Mouse (Mus musculus) layer of hippocampus, postnatal 14 days (tissue): Measurements from ENCODE around the gene Gsdmc4. TPM values are rescaled to one million over a fixed set of nuclear protein-coding genes. Genes with fewer than 3 reads are reported as not detected.
"Not testable (repeated sequence)": the region's sequence is repeated elsewhere in the genome, so short reads cannot be mapped to it uniquely, and the experiment has no call there.

Experiments used
- DNase-seq, 2 experiments: peaks; one replicate each; pipeline ENCODE4 v3.0.0; 2021 to 2022; ENCODE audit warnings: low spot score in 2 of 2, mixed read lengths in 1 of 2
- long read RNA-seq, 2 experiments: library from polyadenylated mRNA; stranded (forward); transcript quantifications; one replicate each; pipeline ENCODE4 v2.0.0; 2021
- total RNA-seq, 2 experiments: library from RNA; stranded (reverse); gene quantifications; 2 replicates each; pipeline ENCODE4 v1.2.3; 2021

Gsdmc4 gene
- total RNA-seq: not detected
- long read RNA-seq, experiment 1: 0 reads
- long read RNA-seq, experiment 2: 0 reads

DNA sequence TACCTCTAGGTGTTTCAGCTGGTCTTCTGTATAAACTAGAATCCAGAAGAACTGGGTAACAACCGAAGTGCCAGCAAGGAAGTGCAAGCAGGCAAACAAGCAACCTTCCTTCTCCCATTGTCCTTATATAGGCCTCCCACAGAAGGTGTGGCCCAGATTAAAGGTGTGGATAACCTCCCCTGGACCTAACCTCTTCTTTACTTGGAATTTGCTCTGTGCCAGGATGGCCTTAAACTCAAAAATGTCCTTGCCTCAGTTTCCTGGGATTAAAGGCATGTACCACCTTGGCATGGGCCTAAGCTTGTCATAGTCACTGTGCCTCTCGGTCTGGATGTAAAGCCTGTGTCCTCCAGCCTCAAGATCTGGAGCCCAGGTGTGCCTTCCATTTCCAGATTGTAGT is at the start of gene Gsdmc4:
Gsdmc4 (minus strand) TSS at position 101 of the 400 bp plus-strand sequence.
- DNase-seq: not testable (repeated sequence)

DNA sequence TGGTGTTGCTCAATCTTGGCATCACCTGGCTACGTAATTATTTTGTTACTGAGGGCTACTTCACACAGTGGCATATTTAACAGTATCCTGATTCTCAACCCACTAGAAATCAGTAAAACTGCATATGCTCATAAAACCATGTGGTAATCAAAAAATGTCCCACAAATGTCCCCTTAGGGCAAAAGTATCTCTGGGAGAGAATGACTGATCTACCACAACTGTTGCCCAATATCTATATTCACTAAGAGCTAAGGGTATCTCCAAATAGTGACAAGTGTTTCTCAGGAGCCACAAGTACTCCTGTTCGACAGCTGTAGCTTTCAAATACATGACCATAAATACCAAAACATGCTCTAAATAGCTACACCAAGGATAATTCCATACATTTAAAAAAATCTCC is 48.4 kb upstream of the Gsdmc4 start:
- DNase-seq: no peak

DNA sequence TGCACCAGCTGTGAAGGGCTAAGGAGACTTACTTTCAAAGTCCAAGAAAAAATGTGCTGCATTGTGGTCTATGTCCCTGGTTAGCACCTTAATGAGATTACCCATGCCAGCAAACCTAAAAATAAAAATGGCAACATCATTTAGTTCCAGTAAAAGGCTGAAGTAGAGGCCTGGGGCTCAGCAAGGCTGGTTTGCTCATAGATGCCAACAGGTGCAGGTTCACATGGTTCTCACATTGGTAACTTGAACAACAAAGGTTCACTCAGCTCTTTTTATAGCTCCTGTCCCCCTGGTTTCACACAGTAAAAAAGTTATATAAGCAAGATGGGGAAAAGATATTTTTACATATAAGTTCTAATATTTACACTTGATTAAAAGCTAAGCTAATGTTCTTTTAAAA is 45.5 kb upstream of the Gsdmc4 start:
- no peak for DNase-seq

DNA sequence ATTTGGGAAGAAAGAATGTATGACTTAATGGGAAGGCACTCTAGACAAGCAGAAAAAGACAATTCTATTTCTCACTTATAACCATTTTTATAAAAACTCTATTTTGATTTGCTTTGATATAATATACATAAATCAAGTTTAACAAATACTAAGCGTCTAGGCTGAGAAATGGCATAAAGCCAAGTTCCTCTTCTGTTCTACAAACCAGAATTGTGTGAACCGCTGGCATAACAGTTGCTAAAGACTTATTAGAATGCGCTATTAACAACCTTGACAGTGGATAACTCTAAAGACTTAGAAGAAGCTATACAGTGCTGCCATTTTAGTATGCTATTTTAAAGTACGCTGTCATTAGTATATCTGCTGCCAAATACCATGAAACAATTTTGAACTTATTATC is 41.2 kb upstream of the Gsdmc4 start:
- no peak for DNase-seq

- no peak for DNase-seq
These were observed 29.1 kb upstream of the Gsdmc4 start for GRCm38 (mm10) chr15:63941221-63941620.

GRCm38 (mm10) chr15:63932656-63933055 is 20.6 kb upstream of the Gsdmc4 start:
- no peak for DNase-seq

DNA sequence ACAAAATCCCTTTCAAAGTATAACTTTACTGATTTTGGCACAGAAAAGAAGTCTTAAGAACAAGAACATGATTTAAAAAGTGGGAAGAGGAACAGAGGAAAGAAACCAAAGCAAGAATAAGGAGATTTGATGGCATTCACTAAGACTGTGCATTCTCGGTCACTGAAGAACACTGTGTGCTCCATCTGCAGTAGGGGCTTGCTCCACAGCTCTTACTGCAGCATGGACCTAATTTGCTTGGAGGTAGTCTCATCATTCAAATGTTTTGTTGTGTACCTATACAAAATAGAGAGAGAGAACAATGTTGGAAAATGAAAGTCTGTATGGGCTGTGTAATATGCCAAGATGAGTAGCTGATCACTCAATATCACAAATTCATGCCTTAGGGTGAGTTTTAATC is 19.3 kb upstream of the Gsdmc4 start:
- no peak for DNase-seq

- DNase-seq: no peak
These were observed 18.3 kb upstream of the Gsdmc4 start for GRCm38 (mm10) chr15:63930107-63931041.

- peak in 1 of 2 experiments; percentile 18 for DNase-seq
These were observed 14.1 kb upstream of the Gsdmc4 start for GRCm38 (mm10) chr15:63926201-63926600.

GRCm38 (mm10) chr15:63924484-63924883 is 12.4 kb upstream of the Gsdmc4 start:
- DNase-seq: no peak

DNA sequence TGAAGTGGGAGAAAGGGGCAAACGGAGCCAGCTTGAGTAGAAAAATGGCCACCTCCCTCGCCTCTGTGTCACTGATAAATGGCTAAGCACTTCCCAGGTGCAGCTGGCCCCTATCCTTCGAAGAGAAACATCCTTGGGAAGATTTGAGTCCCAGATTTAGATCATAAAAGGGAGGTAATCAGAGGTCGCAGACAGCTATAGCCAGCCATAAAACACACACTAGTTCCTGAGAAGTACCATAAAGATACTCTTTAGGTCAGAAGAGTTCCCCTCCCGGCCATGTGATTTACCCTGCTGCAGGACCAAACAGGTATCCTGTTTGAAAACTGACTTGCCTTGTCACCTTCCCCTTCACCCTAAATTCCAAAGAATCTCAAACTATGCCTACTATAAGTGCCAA is 9.5 kb upstream of the Gsdmc4 start:
- not testable (repeated sequence) for DNase-seq

DNA sequence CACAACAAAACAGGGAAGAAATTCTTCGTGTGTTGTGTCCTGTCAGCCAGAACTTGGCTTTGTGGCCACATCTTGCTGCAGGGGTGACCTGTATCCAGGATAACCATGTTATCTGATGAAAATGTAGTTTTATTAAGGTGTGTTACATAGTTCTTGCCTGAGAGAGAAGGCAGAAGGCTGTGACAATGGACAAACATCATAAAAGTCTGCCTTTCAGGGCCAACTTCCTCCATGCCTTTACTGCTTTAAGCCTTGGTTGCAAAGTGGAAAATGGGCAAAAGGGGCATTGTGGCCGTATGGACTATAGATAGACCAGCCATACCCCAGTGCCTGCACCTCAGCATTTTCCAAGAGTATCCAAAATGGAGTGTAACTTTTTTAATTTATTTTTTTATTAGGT is 7.6 kb upstream of the Gsdmc4 start:
- DNase-seq: not testable (repeated sequence)

GRCm38 (mm10) chr15:63916584-63916983 is 4.5 kb upstream of the Gsdmc4 start:
- DNase-seq: not testable (repeated sequence)

- DNase-seq: not testable (repeated sequence)
These were observed 2.2 kb downstream of the Gsdmc4 start for GRCm38 (mm10) chr15:63909896-63910295.

DNA sequence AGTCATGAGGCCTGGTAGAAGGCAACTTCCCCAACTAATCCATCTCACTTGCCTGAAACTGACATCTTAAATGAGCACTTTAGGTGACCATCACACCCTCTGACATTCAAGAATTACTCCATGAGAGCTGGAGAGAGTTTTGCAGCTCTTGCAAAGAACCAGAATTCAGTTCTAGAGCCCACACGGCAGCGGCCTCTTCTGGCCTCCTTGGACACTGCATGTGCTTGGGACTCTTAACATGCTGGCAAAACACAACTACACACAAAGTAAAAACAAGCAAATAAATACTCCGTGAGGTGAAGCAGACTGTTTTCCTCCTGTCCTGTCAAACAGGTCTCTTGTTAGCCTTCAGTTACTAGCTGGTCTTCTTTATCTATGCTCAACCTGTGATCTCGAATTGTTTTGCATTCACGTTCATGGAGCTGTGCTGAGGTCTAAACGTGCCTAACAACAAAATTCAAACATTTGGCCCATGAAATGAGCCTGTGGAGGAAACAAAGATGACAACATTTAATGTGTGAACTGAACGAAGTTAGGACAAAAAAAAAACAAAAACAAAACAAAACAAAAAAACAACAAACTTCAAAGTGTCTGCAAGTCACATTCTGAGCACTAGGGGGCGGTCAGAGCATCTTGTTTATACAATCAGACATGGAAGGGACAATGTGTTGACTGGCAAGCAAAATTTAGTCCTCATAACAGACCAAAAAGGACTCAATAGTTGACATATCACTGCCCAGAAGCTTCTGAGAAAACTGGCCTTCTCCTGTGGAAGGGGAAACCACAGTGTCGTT is 16.3 kb downstream of the Gsdmc4 start:
- DNase-seq: peak in 1 of 2 experiments; percentile 5

DNA sequence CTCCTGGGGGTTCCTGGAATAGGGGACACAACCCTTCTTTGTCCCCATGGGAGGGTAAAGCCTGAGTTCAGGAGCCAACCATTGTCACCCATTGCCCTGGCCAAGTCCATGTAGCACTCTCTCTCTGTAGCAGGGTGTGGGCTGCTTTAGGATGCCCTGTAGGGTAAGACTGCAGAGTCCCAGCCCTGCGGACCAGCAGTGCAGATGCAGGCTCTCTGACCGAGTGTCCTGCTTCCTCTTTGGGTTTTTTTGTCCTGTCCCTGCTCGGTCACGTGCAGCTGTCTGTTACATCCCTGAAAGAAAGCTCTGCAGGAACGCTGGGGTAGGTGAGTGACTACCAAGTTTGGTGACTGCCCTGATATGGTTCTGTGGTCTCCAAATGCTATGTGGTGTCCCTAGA is 23.7 kb downstream of the Gsdmc4 start:
- not testable (repeated sequence) for DNase-seq

DNA sequence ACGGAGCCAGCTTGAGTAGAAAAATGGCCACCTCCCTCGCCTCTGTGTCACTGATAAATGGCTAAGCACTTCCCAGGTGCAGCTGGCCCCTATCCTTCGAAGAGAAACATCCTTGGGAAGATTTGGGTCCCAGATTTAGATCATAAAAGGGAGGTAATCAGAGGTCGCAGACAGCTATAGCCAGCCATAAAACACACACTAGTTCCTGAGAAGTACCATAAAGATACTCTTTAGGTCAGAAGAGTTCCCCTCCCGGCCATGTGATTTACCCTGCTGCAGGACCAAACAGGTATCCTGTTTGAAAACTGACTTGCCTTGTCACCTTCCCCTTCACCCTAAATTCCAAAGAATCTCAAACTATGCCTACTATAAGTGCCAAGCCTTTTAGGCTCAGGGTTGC is 24.1 kb downstream of the Gsdmc4 start:
- DNase-seq: not testable (repeated sequence)

DNA sequence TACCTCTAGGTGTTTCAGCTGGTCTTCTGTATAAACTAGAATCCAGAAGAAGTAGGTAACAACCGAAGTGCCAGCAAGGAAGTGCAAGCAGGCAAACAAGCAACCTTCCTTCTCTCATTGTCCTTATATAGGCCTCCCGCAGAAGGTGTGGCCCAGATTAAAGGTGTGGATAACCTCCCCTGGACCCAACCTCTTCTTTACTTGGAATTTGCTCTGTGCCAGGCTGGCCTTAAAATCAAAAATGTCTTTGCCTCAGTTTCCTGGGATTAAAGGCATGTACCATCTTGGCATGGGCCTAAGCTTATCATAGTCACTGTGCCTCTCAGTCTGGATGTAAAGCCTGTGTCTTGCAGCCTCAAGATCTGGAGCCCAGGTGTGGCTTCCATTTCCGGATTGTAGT is 33.6 kb downstream of the Gsdmc4 start, which contains the start of gene Gsdmc3:
Gsdmc3 (minus strand) TSS at position 101 of the 400 bp plus-strand sequence.
- not testable (repeated sequence) for DNase-seq

GRCm38 (mm10) chr15:63876160-63876559 is 35.9 kb downstream of the Gsdmc4 start:
- DNase-seq: not testable (repeated sequence)

DNA sequence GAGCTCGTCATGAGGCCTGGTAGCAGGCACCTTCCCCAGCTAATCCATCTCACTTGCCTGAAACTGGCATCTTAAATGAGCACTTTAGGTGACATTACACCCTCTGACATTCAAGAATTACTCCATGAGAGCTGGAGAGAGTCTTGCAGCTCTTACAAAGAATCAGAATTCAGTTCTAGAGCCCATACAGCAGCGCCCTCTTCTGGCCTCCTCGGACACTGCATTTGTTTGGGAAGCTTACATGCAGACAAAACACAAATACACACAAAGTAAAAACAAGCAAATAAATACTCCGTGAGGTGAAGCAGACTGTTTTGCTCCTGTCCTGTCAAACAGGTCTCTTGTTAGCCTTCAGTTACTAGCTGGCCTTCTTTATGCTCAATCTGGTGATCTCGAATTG is 50.1 kb downstream of the Gsdmc4 start:
- DNase-seq: peak; percentile 2 to 3
